Mouse (Mus musculus) neural tube, embryonic 12.5 days (tissue): Measurements from ENCODE around the gene Timmdc1. TPM values are rescaled to one million over a fixed set of nuclear protein-coding genes. Genes with fewer than 3 reads are reported as not detected.

Source experiments
- ATAC-seq: fragments of 200-750 bp; cut with Nextera tagmentation; 2 replicates; pipeline ENCODE4 v1.8.0; 2017; ENCODE audit warnings: low read depth, mild to moderate bottlenecking, moderate TSS enrichment, moderate library complexity; ENCODE audit not compliant: low FRiP score
- H3K27ac ChIP-seq: fragments of 300-500 bp; sonication (generic); 2 replicates; pipeline ENCODE4 v1.5.1; 2016
- H3K27me3 ChIP-seq: fragments of 300-500 bp; sonication (generic); replicated peaks from 2 replicates; pipeline ENCODE4 v1.6.1; 2016; ENCODE audit warnings: mild to moderate bottlenecking
- H3K36me3 ChIP-seq: fragments of 300-500 bp; sonication (generic); 2 replicates; pipeline ENCODE4 v1.6.1; 2016; ENCODE audit warnings: mild to moderate bottlenecking
- H3K4me1 ChIP-seq: fragments of 300-500 bp; sonication (generic); 2 replicates; pipeline ENCODE4 v1.6.1; 2016
- H3K4me2 ChIP-seq: fragments of 300-500 bp; sonication (generic); replicated peaks from 2 replicates; pipeline ENCODE4 v1.6.1; 2016; ENCODE audit warnings: mild to moderate bottlenecking
- H3K4me3 ChIP-seq: fragments of 300-500 bp; sonication (generic); 2 replicates; pipeline ENCODE4 v1.5.1; 2016
- H3K9ac ChIP-seq: fragments of 300-500 bp; sonication (generic); 2 replicates; pipeline ENCODE4 v1.6.1; 2016; ENCODE audit warnings: mild to moderate bottlenecking
- H3K9me3 ChIP-seq: fragments of 300-500 bp; sonication (generic); 2 replicates; pipeline ENCODE4 v1.6.1; 2016; ENCODE audit warnings: mild to moderate bottlenecking
- WGBS: fragments of 180-500 bp; shearing (Covaris S2); methylation state at CpG from one replicate; pipeline ENCODE4 v1.1.7; 2016; 5-methylcytosine and 5-hydroxymethylcytosine counted together
- polyA plus RNA-seq: library from polyadenylated mRNA; unstranded; fragments of >200 nt; fragmentation: Nextera tagmentation; extraction: Ambion mirVana; gene quantifications from 2 replicates; pipeline ENCODE4 v1.2.1, GENCODE M21; 2016

Gene Timmdc1
- polyA plus RNA-seq, 1 experiment from 2014 or later: 31.6 TPM

DNA sequence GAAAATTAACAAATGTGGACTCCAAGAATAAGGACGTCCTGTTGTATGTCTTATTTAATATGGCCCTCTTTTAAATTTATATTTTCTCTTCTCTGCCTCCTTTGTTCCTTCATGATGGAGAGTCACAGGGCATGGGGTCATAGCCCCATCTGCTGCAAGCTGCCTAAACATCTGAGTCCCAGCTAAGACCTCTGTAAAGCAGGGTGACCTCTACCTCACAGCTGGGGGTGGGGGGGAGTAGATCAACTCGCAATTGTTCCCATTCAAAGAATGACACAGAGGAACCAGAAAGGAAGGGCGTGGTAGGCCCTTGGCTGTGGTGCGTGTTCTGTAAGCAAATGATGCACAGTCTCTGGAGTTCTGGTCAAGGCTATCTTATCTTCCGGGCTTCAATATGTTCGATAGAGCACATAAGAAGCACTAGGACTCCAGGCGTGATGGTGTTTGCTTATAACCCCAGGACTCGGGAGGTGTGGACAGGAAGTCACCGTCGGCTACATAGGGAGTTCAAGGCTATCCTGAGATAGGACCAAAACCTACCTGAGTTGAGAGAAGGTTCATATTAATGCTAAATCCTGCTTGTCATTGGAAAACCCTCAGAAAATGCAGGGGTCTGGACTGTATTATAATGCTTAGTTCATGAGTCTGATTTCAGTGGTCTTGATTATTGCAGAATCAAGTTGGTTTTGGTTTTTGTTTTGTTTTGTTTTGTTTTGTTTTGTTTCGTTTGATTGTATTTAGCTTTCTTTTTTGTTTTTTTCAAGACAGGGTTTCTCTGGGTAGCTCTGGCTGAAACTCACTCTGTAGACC, 50.6 kb downstream of the Timmdc1 start:
- Histone ChIP-seq H3K4me1 (peaks cover 8% of the 10 kb centered on the region), H3K4me2 (no peak overlapping the region), H3K27me3 (no peaks in the 10 kb centered on the region), H3K9ac (no peak overlapping the region), H3K27ac (no peak overlapping the region), H3K4me3 (no peak overlapping the region), H3K36me3 (no peaks in the 10 kb centered on the region), H3K9me3 (no peaks in the 10 kb centered on the region)
- ATAC-seq: no peak
- WGBS: 69% methylated on average over 11 of the region's 11 CpGs

DNA sequence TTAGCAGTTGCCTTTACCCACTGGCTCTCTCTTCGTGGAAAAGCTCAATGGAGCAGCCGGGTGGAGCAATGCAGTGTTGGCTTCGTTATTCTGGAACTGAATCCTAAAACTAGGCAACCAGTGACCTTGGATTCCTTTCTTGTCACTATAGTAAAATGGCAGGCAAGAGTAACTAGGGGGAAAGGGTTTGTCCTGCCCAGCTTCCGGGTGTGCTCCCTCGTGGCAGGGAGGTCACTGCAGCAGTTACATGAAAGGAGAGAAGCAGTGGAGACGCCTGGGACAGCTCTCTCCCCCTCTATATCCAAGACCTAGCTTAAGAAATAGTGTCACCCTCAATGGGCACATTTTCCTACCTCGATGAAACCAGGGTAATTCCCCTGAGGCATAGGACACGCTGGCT, 53.0 kb downstream of the Timmdc1 start:
- ATAC-seq: no peak
- H3K9me3 ChIP-seq: no peaks in the 10 kb centered on the region
- no peaks in the 10 kb centered on the region for H3K4me1 ChIP-seq
- H3K4me3 ChIP-seq: no peak overlapping the region
- WGBS: 73% methylated on average over 8 of the region's 8 CpGs
- H3K27ac ChIP-seq: no peak overlapping the region
- no peaks in the 10 kb centered on the region for H3K36me3 ChIP-seq
- H3K9ac ChIP-seq: no peak overlapping the region
- H3K27me3 ChIP-seq: no peaks in the 10 kb centered on the region
- no peak overlapping the region for H3K4me2 ChIP-seq

DNA sequence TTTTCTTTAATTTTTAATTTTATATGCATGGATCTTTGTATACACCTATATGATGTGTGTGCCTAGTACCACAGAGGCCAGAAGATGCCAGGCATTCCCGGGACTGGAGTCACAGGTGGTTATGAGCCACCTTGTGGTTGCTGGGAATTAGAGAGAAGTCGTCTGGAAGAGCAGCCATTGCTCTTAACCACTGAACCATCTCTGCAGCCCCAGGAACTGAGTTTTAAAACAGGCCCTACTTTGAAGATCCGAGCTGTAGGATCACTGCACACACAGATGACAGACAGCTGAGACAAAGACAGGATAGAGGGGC, 53.8 kb downstream of the Timmdc1 start:
- 44% methylated on average over 3 of the region's 3 CpGs for WGBS
- no peak for ATAC-seq
- Histone ChIP-seq H3K4me1 (no peaks in the 10 kb centered on the region), H3K27me3 (no peaks in the 10 kb centered on the region), H3K9me3 (no peaks in the 10 kb centered on the region), H3K27ac (no peak overlapping the region), H3K4me2 (no peak overlapping the region), H3K36me3 (no peaks in the 10 kb centered on the region), H3K4me3 (no peak overlapping the region), H3K9ac (no peak overlapping the region)

DNA sequence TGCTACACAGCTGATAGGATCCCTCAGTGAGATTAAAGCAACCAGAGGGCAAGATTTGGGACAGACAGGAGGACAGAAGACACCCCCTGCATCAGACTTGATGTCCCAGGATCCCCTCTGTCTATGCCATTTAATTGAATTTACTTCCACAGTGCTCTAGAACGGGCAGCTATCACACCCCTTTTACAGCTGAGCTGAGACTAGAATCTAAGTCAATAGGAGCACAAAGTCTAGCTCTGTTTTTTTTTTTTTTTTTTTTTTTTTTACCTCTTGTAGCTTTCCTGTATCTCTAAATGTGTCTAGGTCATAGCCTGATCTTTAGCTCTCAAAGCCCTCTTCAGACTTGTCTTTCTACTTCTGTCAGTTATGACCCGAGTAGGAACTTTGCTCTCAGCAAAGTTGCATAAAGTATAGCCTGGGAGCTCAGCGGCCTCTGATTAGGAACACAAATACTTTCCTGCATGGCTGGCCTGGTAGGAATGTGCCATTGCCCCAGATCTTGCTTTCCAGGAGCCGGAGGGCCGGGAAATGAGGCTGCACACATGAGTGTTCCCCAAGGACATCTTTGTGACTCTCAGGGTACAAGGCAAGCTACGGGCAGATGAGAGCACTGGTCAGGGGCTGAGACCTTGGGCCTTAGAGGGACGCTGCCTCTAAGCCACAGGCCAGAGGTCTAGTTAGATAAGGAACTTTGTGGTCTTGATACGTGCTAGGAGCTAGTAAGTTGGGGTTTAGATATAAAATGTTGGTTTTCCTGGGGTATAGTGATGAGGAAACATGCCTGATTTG, 54.4 kb downstream of the Timmdc1 start:
- no peak overlapping the region for H3K9ac ChIP-seq
- H3K36me3 ChIP-seq: no peaks in the 10 kb centered on the region
- H3K9me3 ChIP-seq: no peaks in the 10 kb centered on the region
- no peaks in the 10 kb centered on the region for H3K4me1 ChIP-seq
- no peak overlapping the region for H3K4me2 ChIP-seq
- WGBS: 77% methylated on average over 8 of the region's 8 CpGs
- no peak for ATAC-seq
- no peaks in the 10 kb centered on the region for H3K27me3 ChIP-seq
- no peak overlapping the region for H3K4me3 ChIP-seq
- no peak overlapping the region for H3K27ac ChIP-seq

DNA sequence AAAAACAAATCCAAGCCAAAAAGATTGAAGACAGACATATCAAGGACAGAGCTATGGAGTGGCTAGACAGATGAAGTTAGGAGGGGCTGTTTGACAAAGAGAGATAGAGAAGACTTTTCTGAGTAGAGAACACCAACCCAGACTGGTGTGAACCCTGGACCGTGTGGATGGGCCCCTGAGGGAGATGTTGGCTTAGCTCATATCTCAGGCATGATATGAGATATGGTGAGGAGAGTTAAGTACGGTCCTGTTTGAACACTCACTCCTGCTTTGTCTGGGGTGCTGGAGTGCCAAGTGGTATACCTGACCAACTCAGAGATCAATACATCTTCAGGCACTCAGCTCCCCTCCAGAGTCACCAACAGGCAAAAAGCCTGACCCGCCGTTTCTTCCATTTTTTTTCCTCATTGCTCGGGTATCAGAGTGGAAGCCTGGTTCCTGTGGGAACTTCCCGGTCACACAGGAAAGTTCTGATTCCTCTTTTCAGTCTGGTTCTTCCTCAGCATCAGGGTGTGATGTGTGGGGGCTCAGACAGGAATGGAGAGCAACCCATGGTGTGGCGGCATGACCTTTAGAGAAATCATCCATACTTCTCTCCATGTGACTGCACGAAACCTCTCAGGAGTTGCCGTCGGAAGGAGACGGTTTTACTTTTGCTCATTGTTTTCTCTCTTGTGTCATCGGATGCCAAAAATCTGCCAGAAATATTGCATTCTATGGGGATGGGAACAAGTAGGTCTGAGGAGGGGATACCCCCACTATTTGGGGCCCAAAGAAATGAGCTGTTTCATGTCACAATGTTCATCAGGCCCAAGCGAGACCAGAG, 55.2 kb downstream of the Timmdc1 start:
- no peaks in the 10 kb centered on the region for H3K36me3 ChIP-seq
- no peaks in the 10 kb centered on the region for H3K4me1 ChIP-seq
- no peaks in the 10 kb centered on the region for H3K9me3 ChIP-seq
- H3K27ac ChIP-seq: no peak overlapping the region
- H3K4me3 ChIP-seq: no peak overlapping the region
- WGBS: 89% methylated on average over 13 of the region's 13 CpGs
- no peak overlapping the region for H3K4me2 ChIP-seq
- H3K9ac ChIP-seq: no peak overlapping the region
- no peaks in the 10 kb centered on the region for H3K27me3 ChIP-seq
- no peak for ATAC-seq

DNA sequence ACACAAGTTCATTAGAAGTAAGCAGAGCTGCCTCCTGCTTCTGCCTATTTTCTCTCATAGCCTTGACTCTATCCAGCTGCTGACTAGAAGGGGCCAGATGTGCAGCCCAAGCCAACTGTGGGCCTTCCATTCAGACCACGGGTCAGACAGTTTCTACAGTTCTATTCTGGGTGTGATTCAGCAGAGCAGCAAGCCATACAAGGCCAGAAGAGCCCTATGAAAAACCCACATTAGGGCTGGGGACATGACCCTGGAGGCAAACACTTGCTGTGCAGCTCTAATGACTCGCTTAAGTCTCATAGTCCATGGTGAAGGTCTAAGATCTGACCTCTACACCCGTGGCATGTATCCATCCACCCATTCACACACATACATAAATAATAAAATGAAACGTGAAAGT, 56.4 kb downstream of the Timmdc1 start:
- Histone ChIP-seq H3K9ac (no peak overlapping the region), H3K27me3 (no peaks in the 10 kb centered on the region)

DNA sequence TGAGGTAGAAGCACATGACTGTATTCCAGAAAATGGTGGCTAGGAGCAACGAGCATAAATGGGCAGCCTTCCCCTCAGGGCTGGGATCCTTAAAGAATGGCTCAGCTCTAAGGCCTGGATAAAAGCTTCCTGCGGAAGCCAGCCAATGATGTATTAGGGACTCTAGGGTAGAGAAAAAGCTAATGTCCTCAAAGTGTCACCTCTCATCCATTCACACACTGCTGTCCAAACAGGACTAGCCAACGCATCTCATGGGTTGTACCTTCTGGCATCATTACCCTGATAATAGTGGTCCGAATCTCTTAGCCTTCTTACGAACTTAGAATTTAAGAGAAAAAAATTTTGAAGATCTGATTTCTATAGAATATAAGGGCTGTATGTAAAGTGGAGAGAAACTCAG, 59.2 kb downstream of the Timmdc1 start:
- no peak overlapping the region for H3K9ac ChIP-seq
- H3K27ac ChIP-seq: no peak overlapping the region
- no peak for ATAC-seq
- 85% methylated on average over 5 of the region's 5 CpGs for WGBS
- no peak overlapping the region for H3K4me3 ChIP-seq
- H3K9me3 ChIP-seq: no peaks in the 10 kb centered on the region
- H3K36me3 ChIP-seq: no peaks in the 10 kb centered on the region
- H3K4me2 ChIP-seq: no peak overlapping the region
- no peaks in the 10 kb centered on the region for H3K4me1 ChIP-seq
- no peaks in the 10 kb centered on the region for H3K27me3 ChIP-seq

More for the DNA sequence above, 56.4 kb downstream of the Timmdc1 start:
- H3K4me1 ChIP-seq: no peaks in the 10 kb centered on the region
- no peaks in the 10 kb centered on the region for H3K36me3 ChIP-seq
- WGBS: 85% methylated on average over 4 of the region's 4 CpGs
- no peaks in the 10 kb centered on the region for H3K9me3 ChIP-seq
- H3K4me3 ChIP-seq: no peak overlapping the region
- no peak overlapping the region for H3K4me2 ChIP-seq
- H3K27ac ChIP-seq: no peak overlapping the region
- no peak for ATAC-seq

DNA sequence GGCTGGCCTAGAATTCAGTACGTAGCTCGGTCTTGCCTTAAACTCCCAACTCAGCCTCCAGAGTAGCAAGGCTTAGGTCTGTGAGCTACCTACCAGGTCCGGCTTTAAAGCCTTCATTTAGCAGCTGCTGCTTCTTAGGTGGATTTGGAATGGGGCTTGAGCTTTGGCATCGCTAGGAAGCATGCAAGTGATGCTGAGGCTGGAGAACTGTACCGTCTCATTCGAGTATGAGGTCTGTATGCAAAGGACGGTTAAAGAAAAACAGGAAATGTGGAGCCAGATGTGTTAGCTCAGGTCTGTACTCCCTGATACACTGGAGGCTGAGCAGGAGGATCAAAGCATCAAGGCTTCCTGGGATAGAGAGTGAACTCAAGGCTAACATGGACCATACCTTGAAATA, 60.3 kb downstream of the Timmdc1 start:
- Histone ChIP-seq H3K4me2 (no peak overlapping the region), H3K4me3 (no peak overlapping the region), H3K27ac (no peak overlapping the region), H3K9ac (no peak overlapping the region), H3K9me3 (no peaks in the 10 kb centered on the region), H3K36me3 (no peaks in the 10 kb centered on the region), H3K4me1 (no peaks in the 10 kb centered on the region), H3K27me3 (no peaks in the 10 kb centered on the region)
- no peak for ATAC-seq
- WGBS: 80% methylated on average over 7 of the region's 7 CpGs

DNA sequence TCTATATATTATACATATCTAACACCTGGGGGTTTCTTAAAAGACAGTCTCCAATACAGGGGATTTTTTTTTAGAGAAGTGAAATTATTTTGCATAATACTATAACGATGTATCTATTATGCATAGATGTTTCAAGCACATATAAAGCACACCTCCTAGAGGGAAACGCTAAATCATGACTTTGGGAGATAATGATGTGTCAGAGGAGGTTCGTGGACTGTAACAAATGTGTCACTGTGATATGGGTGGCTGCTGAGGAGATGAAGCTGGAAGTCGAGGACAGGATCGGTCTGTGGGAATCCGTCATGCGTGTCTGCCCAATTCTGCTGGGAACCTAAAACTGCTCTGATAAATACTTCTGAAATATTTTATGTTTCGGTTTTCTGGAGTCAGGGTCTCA, 60.7 kb downstream of the Timmdc1 start:
- Histone ChIP-seq H3K4me2 (no peak overlapping the region), H3K9ac (no peak overlapping the region), H3K27ac (no peak overlapping the region), H3K9me3 (no peaks in the 10 kb centered on the region), H3K4me1 (no peaks in the 10 kb centered on the region), H3K27me3 (no peaks in the 10 kb centered on the region), H3K4me3 (no peak overlapping the region), H3K36me3 (no peaks in the 10 kb centered on the region)
- ATAC-seq: no peak
- 88% methylated on average over 8 of the region's 8 CpGs for WGBS

DNA sequence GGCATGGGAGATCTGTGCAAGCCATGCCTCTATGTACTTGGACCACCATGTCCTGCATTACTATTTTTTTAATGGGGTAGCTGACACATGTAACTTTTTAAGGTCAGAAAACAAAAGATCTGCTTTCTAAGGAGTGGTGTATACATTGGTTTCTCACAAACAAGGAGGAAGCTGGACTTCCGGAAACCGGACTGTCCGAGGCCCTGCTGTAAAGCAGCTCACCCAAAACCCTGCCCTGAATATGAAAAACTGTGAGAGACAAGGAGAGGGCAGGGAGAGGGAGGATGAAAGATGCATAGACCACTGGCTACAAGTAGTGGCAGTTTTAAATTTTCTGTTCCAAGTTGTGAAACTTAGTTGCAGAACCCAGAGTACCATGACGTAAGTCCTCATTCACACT, 62.5 kb downstream of the Timmdc1 start:
- WGBS: 89% methylated on average over 4 of the region's 4 CpGs
- Histone ChIP-seq H3K4me3 (no peak overlapping the region), H3K4me1 (no peaks in the 10 kb centered on the region), H3K4me2 (no peak overlapping the region), H3K9me3 (no peaks in the 10 kb centered on the region), H3K27me3 (no peaks in the 10 kb centered on the region), H3K27ac (no peak overlapping the region), H3K36me3 (no peaks in the 10 kb centered on the region), H3K9ac (no peak overlapping the region)
- no peak for ATAC-seq

DNA sequence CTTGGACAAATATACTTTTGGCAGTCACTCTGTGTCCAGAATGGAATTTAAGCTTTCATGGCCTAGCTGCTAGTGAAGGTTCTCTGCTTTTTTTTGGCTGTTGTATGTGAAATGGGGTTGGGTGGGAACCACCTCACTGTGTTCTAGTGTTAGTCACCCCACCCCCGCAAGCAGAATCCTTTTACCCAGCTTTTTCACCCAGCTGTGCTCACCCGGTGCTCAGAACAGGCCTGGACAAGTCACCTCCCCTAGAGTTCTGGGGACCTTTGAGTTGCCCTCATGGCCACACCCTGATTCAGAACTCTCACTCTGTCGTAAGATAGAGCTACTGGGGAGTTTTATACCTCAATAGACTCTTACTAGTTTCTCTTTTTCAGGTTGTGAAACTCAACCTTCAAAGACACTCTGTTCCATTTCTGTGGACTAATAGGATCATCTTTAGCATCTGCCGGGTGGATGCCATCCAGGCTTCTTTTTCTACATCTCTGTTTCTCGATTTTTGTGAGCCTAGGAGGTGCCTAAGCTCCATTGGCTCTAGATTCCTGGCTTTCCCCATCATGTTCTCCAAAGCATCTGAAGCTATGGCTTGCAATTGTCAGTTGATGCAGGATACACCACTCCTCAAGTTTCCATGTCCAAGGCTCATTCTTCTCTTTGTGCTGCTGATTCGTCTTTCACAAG, 63.7 kb downstream of the Timmdc1 start:
- H3K4me3 ChIP-seq: no peak overlapping the region
- 76% methylated on average over 6 of the region's 6 CpGs for WGBS
- no peaks in the 10 kb centered on the region for H3K4me1 ChIP-seq
- H3K9ac ChIP-seq: no peak overlapping the region
- no peak overlapping the region for H3K27ac ChIP-seq
- no peak for ATAC-seq
- no peaks in the 10 kb centered on the region for H3K36me3 ChIP-seq
- H3K9me3 ChIP-seq: no peaks in the 10 kb centered on the region
- no peak overlapping the region for H3K4me2 ChIP-seq
- no peaks in the 10 kb centered on the region for H3K27me3 ChIP-seq
